In the genomic region with DNA sequence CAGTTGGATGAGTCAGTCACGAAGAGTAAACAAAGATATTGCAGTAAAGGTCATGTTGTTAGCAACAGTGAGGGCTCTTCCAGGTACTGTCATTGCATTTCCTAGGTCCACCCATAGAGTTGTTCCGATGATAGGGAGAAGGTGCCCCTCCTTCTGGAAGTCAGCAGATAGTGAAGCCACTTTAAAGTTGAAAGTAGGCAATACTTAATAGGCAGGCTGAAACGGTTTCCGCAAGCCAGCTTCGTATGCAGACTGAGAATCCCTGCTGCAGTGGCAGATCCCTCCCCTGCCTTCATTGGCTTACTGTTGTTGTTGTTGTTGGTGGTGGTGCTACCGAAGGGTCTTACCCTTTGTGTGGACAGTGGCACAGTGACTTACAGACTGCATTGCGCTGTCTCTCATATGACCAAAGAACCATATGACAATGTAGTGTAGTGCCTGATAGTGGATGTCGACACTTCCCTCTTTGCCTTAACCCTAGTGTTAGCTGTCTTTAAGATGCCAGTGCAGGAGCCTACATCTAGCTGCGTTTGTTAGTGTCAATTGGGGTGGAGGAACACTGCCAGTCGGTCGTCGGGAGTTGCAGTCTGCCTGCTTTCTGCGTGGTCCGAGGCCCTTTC, we compare ENCODE assay signal across 8 mouse cellular contexts. TPM values are rescaled to one million over a fixed set of nuclear protein-coding genes. Genes with fewer than 3 reads are reported as not detected.
DNase-seq lines count a peak whose midpoint lies in the region; ATAC-seq and TF ChIP-seq lines count a peak whose summit lies in the region.

No protein-coding gene starts in this region.

- peak overlapping the region; percentile 83 for H3K4me2 ChIP-seq in hindbrain, embryonic 11.5 days (replicated peaks; ENCODE audit: low read depth, low read length)
- peak overlapping the region; percentile 49 for H3K4me2 ChIP-seq in stomach, postnatal 0 days (replicated peaks; ENCODE audit: low read depth)

- TF ChIP-seq EP300 in stomach, postnatal 0 days (optimal IDR thresholded peaks at IDR 0.05): no peak

- H3K4me3 ChIP-seq in left cerebral cortex, adult 2 months: peak overlapping the region; percentile 84
- H3K4me3 ChIP-seq in brown adipose tissue, adult 24 weeks (ENCODE audit: insufficient read depth, low read depth, low read length): peak overlapping the region; percentile 79
- peak overlapping the region; percentile 76 for H3K4me3 ChIP-seq in hindbrain, embryonic 11.5 days (ENCODE audit: low read depth, low read length)
- H3K4me3 ChIP-seq in stomach, postnatal 0 days (ENCODE audit: low read depth, low read length): peak overlapping the region; percentile 74

- no peaks in the 10 kb centered on the region for H3K36me3 ChIP-seq in hindbrain, embryonic 11.5 days (ENCODE audit: control insufficient read depth, insufficient read depth, low read length)
- H3K36me3 ChIP-seq in stomach, postnatal 0 days (ENCODE audit: control insufficient read depth, insufficient read depth, low read length): no peaks in the 10 kb centered on the region

- DNase-seq in left cerebral cortex, adult 2 months (ENCODE audit: extremely low spot score in 1 of 2, low spot score in 2 of 2): no peak
- DNase-seq in left cerebral cortex, postnatal 10 days (ENCODE audit: extremely low spot score in 1 of 2, low spot score in 2 of 2): no peak
- DNase-seq in hindbrain, embryonic 11.5 days (ENCODE audit: low spot score): no peak
- peak; percentile 21 for DNase-seq in lung, postnatal 10 days
- DNase-seq in stomach, postnatal 0 days (ENCODE audit: low spot score): peak; percentile 26
- no peak for DNase-seq in layer of hippocampus, adult 9-10 months (ENCODE audit: low spot score)
- DNase-seq in cerebellum, postnatal 10 days: no peak

- peak overlapping the region; percentile 93 for H3K27ac ChIP-seq in left cerebral cortex, adult 2 months
- peak overlapping the region; percentile 32; the same call in 1 of the 2 replicates for H3K27ac ChIP-seq in brown adipose tissue, adult 24 weeks (replicated peaks; ENCODE audit: low read depth, low read length)
- H3K27ac ChIP-seq in hindbrain, embryonic 11.5 days (ENCODE audit: low read depth, low read length): peak overlapping the region; percentile 84
- H3K27ac ChIP-seq in stomach, postnatal 0 days (replicated peaks): peak overlapping the region; percentile 79

- WGBS in hindbrain, embryonic 11.5 days: 17% methylated on average over 14 of the region's 14 CpGs
- 10% methylated on average over 14 of the region's 14 CpGs for WGBS in stomach, postnatal 0 days

- peak; percentile 66; the same call in 1 of the 2 replicates for ATAC-seq in hindbrain, embryonic 11.5 days (ENCODE audit: low FRiP score)
- peak; percentile 78 for ATAC-seq in stomach, postnatal 0 days (ENCODE audit: low FRiP score, low TSS enrichment)

- peaks cover 3% of the 10 kb centered on the region; the same call in 1 of the 2 replicates for H3K27me3 ChIP-seq in hindbrain, embryonic 11.5 days (ENCODE audit: control insufficient read depth, insufficient read depth, low read length)
- no peaks in the 10 kb centered on the region for H3K27me3 ChIP-seq in stomach, postnatal 0 days (ENCODE audit: control insufficient read depth, insufficient read depth, low read length)

- intact Hi-C loops in left cerebral cortex, adult 2 months (cut with DNase I): no loop called here
- intact Hi-C loops in left cerebral cortex, postnatal 10 days (cut with DNase I): no loop called here

- TF ChIP-seq CTCF in left cerebral cortex, adult 2 months (IDR thresholded peaks at IDR 0.05): no peak; the same call in 1 of the 2 replicates
- peak; percentile 25 for TF ChIP-seq CTCF in stomach, postnatal 0 days (IDR thresholded peaks at IDR 0.05; ENCODE audit: low read depth)

- H3K9me3 ChIP-seq in hindbrain, embryonic 11.5 days (ENCODE audit: control insufficient read depth, low read length): no peaks in the 10 kb centered on the region
- H3K9me3 ChIP-seq in stomach, postnatal 0 days (ENCODE audit: control insufficient read depth, low read length): no peaks in the 10 kb centered on the region

- peak overlapping the region; percentile 90 for H3K9ac ChIP-seq in hindbrain, embryonic 11.5 days (ENCODE audit: low read depth, low read length)
- peak overlapping the region; percentile 48 for H3K9ac ChIP-seq in stomach, postnatal 0 days (ENCODE audit: low read length)

- H3K4me1 ChIP-seq in brown adipose tissue, adult 24 weeks (ENCODE audit: control insufficient read depth, insufficient read depth, insufficient read length, low read length): no peaks in the 10 kb centered on the region
- H3K4me1 ChIP-seq in hindbrain, embryonic 11.5 days (replicated peaks; ENCODE audit: control insufficient read depth, insufficient read depth, low read length): peaks cover 2% of the 10 kb centered on the region; the same call in 1 of the 2 replicates
- no peaks in the 10 kb centered on the region; the same call in 1 of the 2 replicates for H3K4me1 ChIP-seq in stomach, postnatal 0 days (replicated peaks; ENCODE audit: control insufficient read depth, insufficient read depth)

RNA-seq across cellular contexts. Expression of a gene that starts 0.4 kb away (rescaled TPM):
- 10 to 100 TPM; 44.5 to 46.7 TPM for total RNA-seq in left cerebral cortex, adult 2 months (2021)
- total RNA-seq in left cerebral cortex, postnatal 10 days (2021): 10 to 100 TPM; 50.4 to 51.9 TPM
- 2.5 and 5.8 TPM in 2 replicates for polyA plus RNA-seq in brown adipose tissue, adult 24 weeks (2012; ENCODE audit: insufficient read depth, insufficient read length, missing spikeins)
- polyA plus RNA-seq in hindbrain, embryonic 11.5 days (2014; fragmentation: Nextera tagmentation; extraction: Ambion mirVana): 17.3 and 20.9 TPM in 2 replicates
- 5.5 and 6.3 TPM in 2 replicates for polyA plus RNA-seq in stomach, postnatal 0 days (2015; fragmentation: Nextera tagmentation; extraction: Ambion mirVana)

Comparison
In these comparisons a context has a peak if more than half of its experiments do, and no peak if none do; other contexts are left out.
1. DNase-seq: peak in lung, postnatal 10 days (single experiment) and stomach, postnatal 0 days (single experiment); none in left cerebral cortex, adult 2 months (0 of 2), left cerebral cortex, postnatal 10 days (0 of 2), hindbrain, embryonic 11.5 days (single experiment), layer of hippocampus, adult 9-10 months (single experiment) and cerebellum, postnatal 10 days (0 of 2).
2. H3K27ac ChIP-seq: peak in every context shown above with its lines; median percentile 93 in left cerebral cortex, adult 2 months; 84 in hindbrain, embryonic 11.5 days; 79 in stomach, postnatal 0 days; 32 in brown adipose tissue, adult 24 weeks.
3. Peak in every context shown above with its lines, with median percentiles within 50 percentile points of each other: H3K4me3 ChIP-seq.